Mouse (Mus musculus): ENCODE data around the gene 4930518I15Rik. TPM values are rescaled to one million over a fixed set of nuclear protein-coding genes. Genes with fewer than 3 reads are reported as not detected.

The 4930518I15Rik gene
- polyA plus RNA-seq, 1 experiment from 2014 or later = 7.0 TPM

GRCm38 (mm10) chr2:156843331-156843730 lies 14.4 kb downstream of the 4930518I15Rik start:
- H3K27ac ChIP-seq (replicated peaks; ENCODE audit: low read depth, low read length) = no peak overlapping the region
- WGBS = 83% methylated on average over 10 of the region's 10 CpGs
- H3K4me2 ChIP-seq (ENCODE audit: low read length) = peak overlapping the region; percentile 98
- H3K27me3 ChIP-seq (ENCODE audit: control insufficient read depth, insufficient read depth, low read length) = peaks cover 14% of the 10 kb centered on the region; the same call in 1 of the 2 replicates
- no peaks in the 10 kb centered on the region; the same call in 1 of the 2 replicates for H3K36me3 ChIP-seq (ENCODE audit: control insufficient read depth, insufficient read depth, low read length)
- H3K4me1 ChIP-seq (ENCODE audit: control insufficient read depth, insufficient read depth, low read length) = peaks cover 52% of the 10 kb centered on the region
- no peak overlapping the region for H3K9ac ChIP-seq (replicated peaks; ENCODE audit: low read length)
- H3K4me3 ChIP-seq (replicated peaks; ENCODE audit: low read depth, low read length) = no peak overlapping the region
- no peak for ATAC-seq (ENCODE audit: low FRiP score, low TSS enrichment)
- H3K9me3 ChIP-seq (ENCODE audit: control insufficient read depth, low read length) = no peaks in the 10 kb centered on the region
- no peak for DNase-seq

GRCm38 (mm10) chr2:156842711-156843110 lies 15.0 kb downstream of the 4930518I15Rik start:
- Histone ChIP-seq H3K36me3 (ENCODE audit: control insufficient read depth, insufficient read depth, low read length) (no peaks in the 10 kb centered on the region; the same call in 1 of the 2 replicates), H3K4me1 (ENCODE audit: control insufficient read depth, insufficient read depth, low read length) (peaks cover 48% of the 10 kb centered on the region), H3K4me3 (replicated peaks; ENCODE audit: low read depth, low read length) (peak overlapping the region; percentile 60), H3K27me3 (ENCODE audit: control insufficient read depth, insufficient read depth, low read length) (peaks cover 14% of the 10 kb centered on the region; the same call in 1 of the 2 replicates), H3K9ac (replicated peaks; ENCODE audit: low read length) (peak overlapping the region; percentile 37; the same call in 1 of the 2 replicates), H3K27ac (replicated peaks; ENCODE audit: low read depth, low read length) (0 out of 2 replicates have a peak overlapping the region, but pooled peaks have one; percentile 37), H3K9me3 (ENCODE audit: control insufficient read depth, low read length) (no peaks in the 10 kb centered on the region), H3K4me2 (ENCODE audit: low read length) (peak overlapping the region; percentile 98)
- DNase-seq = no peak
- WGBS = 14% methylated on average over 11 of the region's 11 CpGs
- no peak for ATAC-seq (ENCODE audit: low FRiP score, low TSS enrichment)

DNA sequence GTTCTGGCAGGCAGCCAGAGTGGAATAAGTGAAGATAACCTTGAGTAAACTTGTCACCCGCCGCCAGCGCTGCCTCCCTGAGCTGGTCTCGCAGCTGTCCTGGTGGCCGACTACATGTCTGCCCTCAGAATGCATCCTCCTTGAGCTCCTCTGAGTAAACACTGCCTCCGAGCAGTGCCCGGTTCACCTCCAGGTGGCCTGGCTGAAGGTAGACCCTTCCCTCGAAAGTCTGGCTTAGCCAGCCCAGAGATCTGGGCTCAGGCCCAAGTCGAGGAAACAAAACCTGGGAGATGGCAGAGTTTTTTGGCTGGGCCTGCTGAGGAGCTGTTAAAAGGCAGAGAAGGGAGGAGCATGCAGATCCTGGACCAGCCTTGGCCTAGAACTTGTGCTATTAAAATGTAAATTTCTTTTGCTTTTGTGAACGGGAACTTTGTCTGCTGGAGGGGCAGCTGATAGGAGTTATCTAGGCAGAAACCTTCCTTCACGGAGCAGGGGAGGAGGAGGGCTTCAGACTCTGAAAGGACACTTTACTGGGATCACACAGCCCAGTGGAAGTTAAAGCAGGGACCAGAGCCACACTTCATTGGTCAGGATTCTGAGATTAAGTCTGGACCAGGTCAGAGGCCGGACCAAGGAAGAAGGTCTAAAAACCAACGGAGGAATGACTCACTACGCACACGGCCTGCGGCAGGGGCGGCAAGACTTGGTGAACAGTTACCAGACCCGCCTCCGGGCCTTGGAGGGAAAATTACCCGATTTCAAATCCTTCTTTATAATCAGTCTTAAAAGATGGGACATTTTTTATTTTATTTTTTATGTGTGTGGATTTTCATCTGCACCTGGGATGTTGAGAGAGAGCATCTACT lies 15.7 kb downstream of the 4930518I15Rik start:
- Histone ChIP-seq H3K27ac (replicated peaks; ENCODE audit: low read depth, low read length) (peak overlapping the region; percentile 78), H3K9me3 (ENCODE audit: control insufficient read depth, low read length) (no peaks in the 10 kb centered on the region), H3K27me3 (ENCODE audit: control insufficient read depth, insufficient read depth, low read length) (peaks cover 14% of the 10 kb centered on the region; the same call in 1 of the 2 replicates), H3K4me2 (ENCODE audit: low read length) (peak overlapping the region; percentile 98), H3K9ac (replicated peaks; ENCODE audit: low read length) (peak overlapping the region; percentile 63), H3K36me3 (ENCODE audit: control insufficient read depth, insufficient read depth, low read length) (no peaks in the 10 kb centered on the region; the same call in 1 of the 2 replicates), H3K4me3 (replicated peaks; ENCODE audit: low read depth, low read length) (peak overlapping the region; percentile 60), H3K4me1 (ENCODE audit: control insufficient read depth, insufficient read depth, low read length) (peaks cover 44% of the 10 kb centered on the region)
- WGBS = 4% methylated on average over 20 of the region's 20 CpGs
- peak; percentile 9; the same call in 1 of the 2 replicates for ATAC-seq (ENCODE audit: low FRiP score, low TSS enrichment)
- DNase-seq = peak; percentile 67

DNA sequence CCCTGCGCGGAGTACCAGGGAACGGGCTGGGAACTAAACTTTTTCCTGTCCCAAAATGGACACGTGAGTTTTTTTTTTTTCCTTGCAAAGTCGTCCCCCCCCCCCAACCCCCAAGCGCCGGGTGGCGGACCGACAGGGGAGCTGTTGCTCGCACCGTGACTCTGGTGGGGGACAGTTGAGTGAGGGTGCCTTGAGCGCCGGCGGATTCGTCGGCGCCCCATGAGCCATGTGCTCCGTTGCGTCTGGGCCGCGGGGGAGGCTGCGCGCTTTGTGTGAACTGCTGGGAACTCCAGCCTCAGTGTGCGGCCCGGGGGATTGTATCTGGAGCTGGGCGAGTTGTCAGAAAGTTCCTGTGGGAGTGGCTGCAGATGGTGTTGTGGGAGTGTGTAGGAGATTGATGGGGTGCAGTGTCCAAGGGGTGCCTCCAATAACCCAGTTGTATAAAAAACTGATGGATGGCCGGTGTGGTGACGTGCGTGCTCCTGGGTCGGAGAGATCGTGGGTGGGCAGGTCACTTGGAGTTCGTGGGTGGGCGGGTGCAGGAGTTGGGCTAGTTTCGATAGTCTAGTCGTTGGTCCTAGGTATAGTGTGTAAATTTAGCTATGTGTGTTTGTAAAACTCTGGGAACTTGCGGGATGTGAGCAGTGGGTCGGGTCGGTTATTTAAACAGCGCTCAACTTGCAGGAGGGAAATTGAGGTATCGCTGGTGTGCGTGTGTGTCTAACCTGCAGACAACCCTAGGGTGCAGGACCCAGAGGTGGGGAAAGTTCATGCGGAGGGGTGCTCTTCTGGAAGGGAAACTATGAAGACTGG lies 16.5 kb downstream of the 4930518I15Rik start:
- no peaks in the 10 kb centered on the region for H3K9me3 ChIP-seq (ENCODE audit: control insufficient read depth, low read length)
- H3K9ac ChIP-seq (replicated peaks; ENCODE audit: low read length) = peak overlapping the region; percentile 63
- peak overlapping the region; percentile 60 for H3K4me3 ChIP-seq (replicated peaks; ENCODE audit: low read depth, low read length)
- peak overlapping the region; percentile 78 for H3K27ac ChIP-seq (replicated peaks; ENCODE audit: low read depth, low read length)
- peak overlapping the region; percentile 98 for H3K4me2 ChIP-seq (ENCODE audit: low read length)
- no peaks in the 10 kb centered on the region for H3K36me3 ChIP-seq (ENCODE audit: control insufficient read depth, insufficient read depth, low read length)
- under 1% methylated on average over 41 of the region's 42 CpGs for WGBS
- ATAC-seq (ENCODE audit: low FRiP score, low TSS enrichment) (no peak; the same call in 1 of the 2 replicates), DNase-seq (peak; percentile 69)
- H3K27me3 ChIP-seq (ENCODE audit: control insufficient read depth, insufficient read depth, low read length) = peaks cover 14% of the 10 kb centered on the region; the same call in 1 of the 2 replicates
- peaks cover 41% of the 10 kb centered on the region for H3K4me1 ChIP-seq (ENCODE audit: control insufficient read depth, insufficient read depth, low read length)

GRCm38 (mm10) chr2:156840301-156841027 lies 17.3 kb downstream of the 4930518I15Rik start:
- H3K36me3 ChIP-seq (ENCODE audit: control insufficient read depth, insufficient read depth, low read length) = no peaks in the 10 kb centered on the region
- ATAC-seq (ENCODE audit: low FRiP score, low TSS enrichment) (peak; percentile 46), DNase-seq (peak; percentile 75)
- H3K4me1 ChIP-seq (ENCODE audit: control insufficient read depth, insufficient read depth, low read length) = peaks cover 38% of the 10 kb centered on the region
- H3K27ac ChIP-seq (replicated peaks; ENCODE audit: low read depth, low read length) = peak overlapping the region; percentile 78
- H3K27me3 ChIP-seq (ENCODE audit: control insufficient read depth, insufficient read depth, low read length) = peaks cover 14% of the 10 kb centered on the region; the same call in 1 of the 2 replicates
- H3K9me3 ChIP-seq (ENCODE audit: control insufficient read depth, low read length) = no peaks in the 10 kb centered on the region
- WGBS = 1% methylated on average over 72 of the region's 79 CpGs
- H3K4me2 ChIP-seq (ENCODE audit: low read length) = peak overlapping the region; percentile 98
- peak overlapping the region; percentile 63 for H3K9ac ChIP-seq (replicated peaks; ENCODE audit: low read length)
- peak overlapping the region; percentile 60 for H3K4me3 ChIP-seq (replicated peaks; ENCODE audit: low read depth, low read length)

DNA sequence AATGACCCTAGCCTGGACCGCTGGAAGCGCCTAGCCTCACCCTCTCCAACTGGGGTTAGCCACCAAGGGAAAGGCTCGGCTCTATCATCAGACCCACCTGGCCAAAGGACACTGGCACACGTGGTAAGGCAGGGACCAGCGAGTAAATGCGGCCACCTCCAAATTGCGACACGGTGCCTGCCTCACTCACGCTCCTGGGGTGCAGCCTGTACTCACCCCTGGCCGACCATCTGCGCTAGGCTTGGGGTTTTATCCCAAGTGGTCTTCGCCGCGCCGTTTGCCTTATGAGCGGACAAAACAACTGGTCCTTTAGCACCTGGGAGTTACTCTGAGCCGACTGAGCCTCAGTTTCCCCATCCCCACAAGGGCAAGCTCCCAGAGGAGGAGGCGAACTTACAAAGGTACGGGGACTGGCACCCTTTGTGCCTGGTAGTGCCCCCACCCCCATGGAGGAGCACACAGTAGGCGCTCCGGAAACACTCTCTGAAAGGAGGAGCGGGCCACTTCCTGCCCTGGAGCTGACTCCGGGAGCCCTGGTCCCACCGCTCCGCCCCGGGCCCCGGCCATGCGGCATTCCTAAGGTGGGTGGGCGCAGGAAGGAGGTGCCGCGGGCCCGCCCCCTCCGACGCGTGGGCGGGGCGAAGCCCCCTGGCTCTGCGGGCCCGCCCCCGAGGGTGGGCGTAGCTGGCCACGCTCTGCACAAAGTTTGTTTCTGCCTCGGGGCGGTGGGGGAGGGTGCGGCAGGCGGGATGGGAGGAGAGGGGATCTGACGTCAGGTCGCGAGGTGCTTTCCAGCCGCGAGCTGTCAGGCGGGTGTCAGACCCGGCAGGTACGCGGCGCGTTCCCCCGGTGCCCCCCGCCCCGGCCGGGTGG lies 18.2 kb downstream of the 4930518I15Rik start, which contains the start of gene Tgif2:
Tgif2 (plus strand) TSS at position 689 of the 873 bp plus-strand sequence.
- Histone ChIP-seq H3K36me3 (ENCODE audit: control insufficient read depth, insufficient read depth, low read length) (no peaks in the 10 kb centered on the region), H3K9ac (replicated peaks; ENCODE audit: low read length) (peak within 1 kb of the TSS; percentile 63), H3K27ac (replicated peaks; ENCODE audit: low read depth, low read length) (peak within 1 kb of the TSS; percentile 78), H3K4me3 (replicated peaks; ENCODE audit: low read depth, low read length) (peak within 1 kb of the TSS; percentile 60), H3K4me2 (ENCODE audit: low read length) (peak within 1 kb of the TSS; percentile 98), H3K4me1 (ENCODE audit: control insufficient read depth, insufficient read depth, low read length) (peaks cover 31% of the 10 kb centered on the region), H3K9me3 (ENCODE audit: control insufficient read depth, low read length) (no peaks in the 10 kb centered on the region), H3K27me3 (ENCODE audit: control insufficient read depth, insufficient read depth, low read length) (peaks cover 14% of the 10 kb centered on the region; the same call in 1 of the 2 replicates)
- 1% methylated on average over 61 of the region's 61 CpGs for WGBS
- ATAC-seq (ENCODE audit: low FRiP score, low TSS enrichment) (peak; percentile 79), DNase-seq (peak; percentile 87)

DNA sequence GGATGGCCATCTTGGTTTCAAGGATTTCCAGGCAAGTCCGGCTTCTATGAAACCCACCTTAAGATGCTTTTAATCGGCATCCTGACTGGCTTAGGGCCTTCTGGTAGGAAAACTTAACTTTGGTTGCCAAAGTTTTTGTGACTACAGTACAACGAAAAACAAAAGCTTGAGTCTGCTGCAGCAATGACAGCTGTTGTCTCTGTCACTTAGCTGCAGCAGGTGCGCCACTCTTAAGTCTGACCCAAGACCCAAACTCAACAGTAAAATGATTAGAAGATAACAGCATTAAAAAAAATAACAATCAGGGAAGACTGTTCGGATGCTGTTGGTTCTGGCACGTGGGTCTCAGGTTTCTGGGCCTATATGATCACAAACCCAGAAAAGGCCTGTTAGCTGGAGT lies 18.9 kb downstream of the 4930518I15Rik start:
- H3K4me2 ChIP-seq (ENCODE audit: low read length) = peak overlapping the region; percentile 98

More for the DNA sequence above, 18.9 kb downstream of the 4930518I15Rik start:
- H3K9ac ChIP-seq (replicated peaks; ENCODE audit: low read length) = no peak overlapping the region
- 68% methylated on average over 6 of the region's 6 CpGs for WGBS
- no peak overlapping the region for H3K27ac ChIP-seq (replicated peaks; ENCODE audit: low read depth, low read length)
- ATAC-seq (ENCODE audit: low FRiP score, low TSS enrichment) (no peak), DNase-seq (no peak)
- H3K4me1 ChIP-seq (ENCODE audit: control insufficient read depth, insufficient read depth, low read length) = peaks cover 30% of the 10 kb centered on the region
- H3K27me3 ChIP-seq (ENCODE audit: control insufficient read depth, insufficient read depth, low read length) = peaks cover 14% of the 10 kb centered on the region; the same call in 1 of the 2 replicates
- no peaks in the 10 kb centered on the region for H3K36me3 ChIP-seq (ENCODE audit: control insufficient read depth, insufficient read depth, low read length)
- peak overlapping the region; percentile 60; the same call in 1 of the 2 replicates for H3K4me3 ChIP-seq (replicated peaks; ENCODE audit: low read depth, low read length)
- H3K9me3 ChIP-seq (ENCODE audit: control insufficient read depth, low read length) = no peaks in the 10 kb centered on the region

All from midbrain, embryonic 14.5 days (tissue).